Mouse (Mus musculus): ENCODE results near the gene Atp8b5.

- TF ChIP-seq POLR2A (IDR thresholded peaks at IDR 0.05; ENCODE audit: extremely low read depth, insufficient read depth, low read length) (no peak), CTCF (IDR thresholded peaks at IDR 0.05; ENCODE audit: extremely low read depth, insufficient read depth, low read length) (no peak)
Observed at GRCm38 (mm10) chr4:43251269-43251668, 15.7 kb upstream of the Atp8b5 start.

Data from cortical plate, adult 2 months (tissue).